Mouse (Mus musculus) fibroblast of lung, adult 2 months (primary cell): ENCODE data around the gene Zfp354b.

Source experiments
- DNase-seq: peaks from one replicate; pipeline ENCODE4 v3.0.0-alpha.2; 2011; ENCODE audit warnings: low read depth

Zfp354b gene

GRCm38 (mm10) chr11:50886231-50886932 is 45.1 kb downstream of the Zfp354b start:
- no peak for DNase-seq

- DNase-seq: no peak
Observed at GRCm38 (mm10) chr11:50883756-50884155, 47.7 kb downstream of the Zfp354b start.

GRCm38 (mm10) chr11:50878641-50879040 is 52.8 kb downstream of the Zfp354b start:
- no peak for DNase-seq
